Mouse (Mus musculus): ENCODE measurements at regions not wholly inside any gene's neighbourhood (a gene's known extent, or its start where the extent isn't known, plus 50 kb on each side); places are given as distances from the start of the nearest gene placed in this dataset.

- TF ChIP-seq FLI1 (IDR thresholded peaks at IDR 0.05; ENCODE audit: low read length), result no peak
- TF ChIP-seq GATA1 (IDR thresholded peaks at IDR 0.05; ENCODE audit: borderline replicate concordance, low read length), result no peak
These were observed 146.0 kb upstream of the Avpr1a start for GRCm38 (mm10) chr10:122302259-122302658.

Measured in megakaryocyte, embryonic 14.5 days (primary cell).